Mouse (Mus musculus) testis, postnatal 14 days (tissue): Measurements from ENCODE around the gene 3110009E18Rik.
A peak's percentile ranks its signal among the peaks of the same experiment; 100 is the strongest.

Source experiments
- DNase-seq: peaks from one replicate; pipeline ENCODE4 v3.0.0; 2021; ENCODE audit warnings: low spot score

Gene 3110009E18Rik

DNA sequence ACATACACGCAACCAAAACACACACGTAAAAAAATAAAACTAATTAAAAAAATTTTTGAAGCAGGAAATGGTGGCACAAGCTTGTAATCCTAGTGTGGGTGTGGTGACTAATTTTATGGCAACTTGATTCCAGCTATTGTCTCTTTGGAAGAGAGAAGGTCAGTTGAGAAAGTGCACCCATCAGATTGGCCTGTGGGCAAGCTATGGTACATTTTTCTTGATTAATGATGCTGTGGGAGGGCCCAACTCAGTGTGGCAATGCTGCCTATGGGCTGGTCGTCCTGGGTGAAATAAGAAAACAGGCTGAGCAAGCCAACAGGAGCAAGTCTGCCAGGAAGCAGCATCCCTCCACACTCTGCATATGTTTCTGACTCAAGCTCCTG lies 19.8 kb upstream of the 3110009E18Rik start:
- no peak for DNase-seq

DNA sequence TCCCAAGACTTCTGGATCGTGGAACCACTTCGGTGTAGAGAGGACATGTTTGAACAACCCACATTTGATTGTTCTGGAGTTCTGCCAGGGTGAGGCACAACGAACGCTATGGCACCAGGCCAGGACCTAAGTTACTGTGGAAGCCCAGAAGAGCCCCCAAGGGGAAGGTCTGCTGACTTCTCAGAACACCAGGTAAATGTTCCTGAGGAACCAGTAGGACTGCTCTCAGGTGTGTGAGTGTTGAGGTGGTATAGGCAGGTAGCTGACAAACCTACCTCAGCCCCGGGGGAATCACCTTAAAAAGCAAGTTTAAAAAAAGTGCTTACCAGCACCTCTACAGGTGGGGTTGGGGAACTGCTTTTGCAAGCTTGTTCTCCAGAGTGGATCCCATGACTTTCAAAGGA lies 15.4 kb upstream of the 3110009E18Rik start:
- DNase-seq, result no peak

- DNase-seq, result no peak
Observed at GRCm38 (mm10) chr1:120109741-120110432, 11.1 kb upstream of the 3110009E18Rik start.

DNA sequence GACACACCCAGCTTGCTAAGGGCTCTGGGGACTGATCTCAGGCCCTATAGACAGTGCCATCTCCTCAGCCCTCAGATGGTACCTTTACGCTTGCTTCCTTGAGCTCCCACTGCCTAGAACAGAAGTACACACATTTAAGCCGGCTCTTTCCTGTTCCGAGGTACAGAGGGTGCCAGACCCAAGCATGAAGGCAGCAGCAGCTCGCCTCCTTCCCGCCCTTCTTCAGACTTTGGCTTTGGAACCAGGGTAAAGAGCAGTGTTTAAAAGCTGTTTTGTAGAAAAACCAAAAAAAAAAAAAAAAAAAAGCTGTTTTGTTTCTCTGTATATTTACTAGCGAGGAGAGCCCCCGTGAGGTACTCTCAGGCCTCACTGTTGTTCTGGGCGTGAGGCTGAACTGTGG lies 9.2 kb upstream of the 3110009E18Rik start:
- no peak for DNase-seq

GRCm38 (mm10) chr1:120112251-120113187 lies 8.5 kb upstream of the 3110009E18Rik start:
- DNase-seq, result no peak

GRCm38 (mm10) chr1:120115671-120116081 lies 5.3 kb upstream of the 3110009E18Rik start:
- DNase-seq, result peak; percentile 67

DNA sequence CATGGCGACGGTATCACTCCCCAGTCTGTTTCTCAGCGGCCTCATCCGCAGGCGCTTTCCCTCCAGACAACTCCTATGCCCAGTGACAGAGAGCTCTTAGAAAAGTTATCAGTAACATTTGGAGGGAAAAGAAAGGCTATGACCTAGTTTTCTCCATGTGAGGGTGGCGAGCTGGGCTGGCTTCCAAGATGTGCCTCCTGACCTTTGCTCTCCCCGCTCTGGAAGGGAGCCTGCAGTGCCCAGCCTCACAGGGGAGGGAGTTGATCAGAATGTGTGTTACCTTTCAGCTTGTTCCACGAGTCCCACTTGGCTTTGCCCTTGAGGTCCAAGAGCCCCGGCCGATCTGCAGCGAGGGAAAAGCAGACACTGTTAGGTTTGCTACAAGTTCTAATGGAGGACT lies 4.9 kb upstream of the 3110009E18Rik start:
- DNase-seq, result peak; percentile 64

DNA sequence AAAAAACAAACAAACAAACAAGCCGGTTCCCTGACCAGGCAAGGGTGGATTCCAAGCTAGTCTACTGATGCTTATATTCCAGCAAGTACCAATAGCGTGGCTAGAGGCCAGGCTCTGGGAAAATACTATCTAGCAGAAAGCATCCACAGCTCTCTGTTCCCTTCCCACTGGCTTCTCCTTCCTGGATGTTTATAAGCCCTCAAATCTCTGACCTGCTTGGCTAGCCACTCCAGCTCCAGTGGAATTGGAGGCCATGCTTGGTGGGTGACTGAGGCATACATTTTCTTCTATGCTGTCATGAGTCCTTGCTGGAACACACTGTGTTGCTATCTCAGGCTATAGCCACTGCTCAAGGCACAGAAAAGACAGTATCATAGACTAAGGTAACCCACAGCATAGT lies 2.1 kb upstream of the 3110009E18Rik start:
- DNase-seq, result no peak

- DNase-seq, result no peak
Observed at GRCm38 (mm10) chr1:120119389-120119788, 1.6 kb upstream of the 3110009E18Rik start.

GRCm38 (mm10) chr1:120120141-120120968 lies 632 bp upstream of the 3110009E18Rik start:
- peak; percentile 52 for DNase-seq

DNA sequence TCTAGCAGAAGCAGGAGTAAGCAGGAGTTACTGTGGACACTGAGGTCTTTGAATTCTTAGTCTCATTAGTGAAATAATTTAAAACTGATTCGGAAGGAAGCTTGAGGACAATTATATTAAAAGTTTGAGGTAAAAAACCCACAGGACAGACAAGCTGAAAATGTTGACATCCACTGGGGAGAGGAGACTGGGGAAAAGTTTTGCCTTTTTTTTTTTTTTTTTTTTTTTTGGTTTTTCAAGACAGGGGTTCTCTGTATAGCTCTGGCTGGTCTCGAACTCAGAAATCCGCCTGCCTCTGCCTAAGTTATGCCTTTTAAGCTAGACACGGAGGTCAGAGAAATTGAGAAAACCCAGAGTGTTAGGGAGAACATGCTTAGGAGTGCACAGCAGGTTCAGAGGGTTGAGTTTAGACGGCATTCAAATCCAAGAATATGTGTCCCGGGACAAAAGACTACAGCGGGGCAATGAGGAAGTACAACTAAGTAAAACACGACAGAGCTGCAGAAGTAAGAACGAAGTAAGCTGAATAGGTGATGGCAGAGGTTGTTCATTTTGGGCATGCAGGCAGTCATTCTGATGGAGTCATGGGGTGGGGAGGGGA lies 1.0 kb downstream of the 3110009E18Rik start:
- DNase-seq, result no peak

- DNase-seq, result no peak
Observed at GRCm38 (mm10) chr1:120122634-120123383, 1.8 kb downstream of the 3110009E18Rik start.

- DNase-seq, result peak; percentile 71
Observed at GRCm38 (mm10) chr1:120124839-120125238, 3.9 kb downstream of the 3110009E18Rik start.

DNA sequence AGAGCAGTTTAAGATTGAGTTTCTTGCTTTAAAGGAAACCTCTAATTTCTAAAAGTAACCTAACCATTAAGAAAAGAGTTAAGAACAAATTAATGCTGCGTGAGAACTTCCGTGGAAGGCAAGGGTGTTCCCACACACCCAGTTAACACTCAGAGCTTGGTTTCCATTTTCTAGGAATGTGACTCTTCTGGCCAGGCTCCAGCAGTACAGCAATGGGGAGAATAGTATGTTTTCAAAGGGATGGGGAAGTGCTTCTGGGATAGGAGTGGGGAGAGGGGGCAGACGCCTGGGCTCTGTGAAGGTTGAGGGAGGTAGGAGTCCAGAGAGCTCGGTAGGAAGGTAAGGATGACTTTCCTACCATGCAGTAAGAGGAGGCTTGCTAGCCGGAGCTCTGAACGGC lies 4.5 kb downstream of the 3110009E18Rik start:
- no peak for DNase-seq

DNA sequence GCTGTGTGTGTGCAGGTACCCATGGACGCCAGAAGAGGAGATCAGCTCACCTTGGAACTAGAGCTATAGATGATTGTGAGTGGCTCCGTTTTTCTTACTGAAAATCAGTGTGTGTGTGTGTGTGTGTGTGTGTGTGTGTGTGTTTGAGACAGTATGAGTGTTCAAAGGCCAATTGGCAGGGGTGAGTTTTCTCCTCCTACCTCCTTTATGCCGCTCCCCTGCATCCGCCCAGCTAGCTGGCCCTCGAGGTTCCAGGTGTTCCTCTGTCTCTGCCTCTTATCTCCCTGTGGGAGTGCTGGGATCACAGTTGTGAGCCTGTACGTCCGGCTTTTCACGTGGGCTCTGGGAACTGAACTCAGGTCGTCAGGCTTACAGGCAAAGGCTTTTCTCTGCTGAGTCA lies 5.3 kb downstream of the 3110009E18Rik start:
- DNase-seq, result no peak

DNA sequence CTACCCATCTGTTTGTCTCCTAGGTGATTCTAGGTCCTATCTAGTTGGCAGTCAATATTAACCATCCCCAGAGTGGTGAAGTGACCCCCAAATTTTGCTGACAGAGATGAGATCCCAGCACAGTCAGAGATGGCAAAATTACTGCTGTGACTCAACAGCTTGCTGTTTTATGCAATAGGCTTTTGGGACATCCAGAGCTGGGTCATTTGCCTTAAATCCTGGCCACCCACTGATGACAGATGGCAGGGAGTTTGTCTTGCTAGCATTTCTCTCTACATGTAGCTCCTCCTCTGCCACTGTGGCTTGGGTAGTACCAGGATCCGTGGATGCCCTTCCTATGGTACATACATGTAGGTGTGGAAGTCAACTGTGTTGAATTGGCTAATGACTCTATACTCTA lies 11.4 kb downstream of the 3110009E18Rik start:
- no peak for DNase-seq

DNA sequence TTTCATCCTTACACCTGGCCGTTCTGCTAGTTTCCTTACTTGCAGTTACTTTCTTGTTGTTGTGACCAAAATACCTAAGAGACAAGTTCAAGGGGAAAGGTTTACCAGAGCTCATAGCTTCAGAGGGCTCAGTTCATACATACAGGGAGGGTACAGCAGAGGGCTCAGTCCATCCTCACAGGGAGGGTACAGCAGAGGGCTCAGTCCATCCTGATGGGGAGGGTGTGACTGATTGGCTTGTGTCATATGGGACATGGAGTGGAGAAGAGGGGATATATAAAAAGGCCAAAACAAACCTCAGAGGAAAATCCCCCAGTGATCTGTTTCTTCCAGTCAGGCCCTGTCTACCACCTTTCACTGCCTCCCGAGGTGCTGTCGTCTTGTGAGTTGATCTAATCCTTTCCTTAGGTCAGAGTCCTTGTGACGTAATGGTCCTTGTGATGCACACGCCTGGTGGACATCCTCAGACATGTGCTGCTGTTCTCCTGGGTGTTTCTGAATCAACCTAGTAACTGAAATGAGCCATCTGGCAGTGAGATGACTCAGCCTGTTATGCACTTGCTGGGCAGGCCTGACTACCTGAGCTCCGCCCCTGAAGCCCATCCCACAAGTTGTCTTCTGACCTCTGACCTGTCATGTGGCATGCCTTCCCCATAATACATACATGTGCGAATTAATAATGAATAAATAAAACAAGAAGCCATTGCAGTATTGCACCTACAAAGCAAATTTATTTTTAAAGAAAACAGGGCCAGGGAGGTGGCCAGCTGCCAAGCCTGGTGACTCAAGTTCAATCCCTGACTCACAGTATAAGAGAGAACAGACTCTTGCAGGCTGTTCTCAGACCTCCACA lies 15.2 kb downstream of the 3110009E18Rik start:
- no peak for DNase-seq

- DNase-seq, result no peak
Observed at GRCm38 (mm10) chr1:120138923-120139540, 18.0 kb downstream of the 3110009E18Rik start.

- no peak for DNase-seq
Observed at GRCm38 (mm10) chr1:120140144-120140693, 19.2 kb downstream of the 3110009E18Rik start.
